Mouse (Mus musculus): Measurements from ENCODE around the gene Mmp2. TPM values are rescaled to one million over a fixed set of nuclear protein-coding genes. Genes with fewer than 3 reads are reported as not detected.

Mmp2 gene
- polyA plus RNA-seq, 1 experiment from 2014 or later = 49.5 TPM

- no peak for DNase-seq (ENCODE audit: low spot score)
These were observed 66.8 kb downstream of the Mmp2 start for GRCm38 (mm10) chr8:92893870-92894269.

GRCm38 (mm10) chr8:92895053-92895452 is 68.0 kb downstream of the Mmp2 start:
- no peak for DNase-seq (ENCODE audit: low spot score)

- DNase-seq (ENCODE audit: low spot score) = no peak
These were observed 69.0 kb downstream of the Mmp2 start for GRCm38 (mm10) chr8:92896056-92896455.

- no peak for DNase-seq (ENCODE audit: low spot score)
These were observed 69.5 kb downstream of the Mmp2 start for GRCm38 (mm10) chr8:92896611-92897010.

- no peak for DNase-seq (ENCODE audit: low spot score)
These were observed 70.7 kb downstream of the Mmp2 start for GRCm38 (mm10) chr8:92897794-92898193.

- no peak for DNase-seq (ENCODE audit: low spot score)
These were observed 72.5 kb downstream of the Mmp2 start for GRCm38 (mm10) chr8:92899590-92899989.

GRCm38 (mm10) chr8:92901107-92901506 is 74.0 kb downstream of the Mmp2 start, which contains the start of gene Capns2:
TSS of gene Capns2 (plus strand) at chr8:92901407.
- DNase-seq (ENCODE audit: low spot score) = no peak

- DNase-seq (ENCODE audit: low spot score) = no peak
These were observed 75.9 kb downstream of the Mmp2 start for GRCm38 (mm10) chr8:92902981-92903380.

Other genes starting within 250 kb of the Mmp2 start
- not detected in 2 replicates for gene Irx6, start 153.0 kb upstream of the Mmp2 start, polyA plus RNA-seq (2015; fragmentation: Nextera tagmentation; extraction: Ambion mirVana)
- 20.2 and 25.5 TPM in 2 replicates for gene Lpcat2, start 28.0 kb downstream of the Mmp2 start, polyA plus RNA-seq (2015; fragmentation: Nextera tagmentation; extraction: Ambion mirVana)
- 0.13 and 0.27 TPM in 2 replicates for gene Capns2, start 74.1 kb downstream of the Mmp2 start, polyA plus RNA-seq (2015; fragmentation: Nextera tagmentation; extraction: Ambion mirVana)
- gene Slc6a2, start 132.8 kb downstream of the Mmp2 start, polyA plus RNA-seq (2015; fragmentation: Nextera tagmentation; extraction: Ambion mirVana) = 0.06 and 0.27 TPM in 2 replicates
- 0.25 and 0.26 TPM in 2 replicates for gene Ces1a, start 220.9 kb downstream of the Mmp2 start, polyA plus RNA-seq (2015; fragmentation: Nextera tagmentation; extraction: Ambion mirVana)

All from thymus, postnatal 0 days (tissue).